Mouse (Mus musculus) lung, adult 2 months (tissue): ENCODE measurements around the gene Iffo1.

ENCODE experiments used
- CTCF ChIP-seq: fragments of 200-500 bp; IDR thresholded peaks from 2 replicates; pipeline ENCODE4 v1.5.1; 2011; ENCODE audit warnings: mild to moderate bottlenecking, low read length, control low read depth; ENCODE audit not compliant: insufficient read depth
- POLR2A ChIP-seq: fragments of 200-500 bp; IDR thresholded peaks from 2 replicates; pipeline ENCODE4 v1.6.1; 2011; ENCODE audit warnings: low read depth, mild to moderate bottlenecking, control low read depth, low read length, borderline replicate concordance; ENCODE audit errors: extremely low read depth

GRCm38 (mm10) chr6:125098513-125098912, 46.5 kb upstream of the Iffo1 start:
- no peak for TF ChIP-seq POLR2A
- no peak for TF ChIP-seq CTCF
